Mouse (Mus musculus) fibroblast of lung, adult 2 months (primary cell): Measurements from ENCODE around the gene Kctd17.

ENCODE experiments used
- DNase-seq: peaks from one replicate; pipeline ENCODE4 v3.0.0-alpha.2; 2011; ENCODE audit warnings: low read depth

The Kctd17 gene

GRCm38 (mm10) chr15:78414157-78414556 is 14.2 kb upstream of the Kctd17 start:
- DNase-seq = no peak

DNA sequence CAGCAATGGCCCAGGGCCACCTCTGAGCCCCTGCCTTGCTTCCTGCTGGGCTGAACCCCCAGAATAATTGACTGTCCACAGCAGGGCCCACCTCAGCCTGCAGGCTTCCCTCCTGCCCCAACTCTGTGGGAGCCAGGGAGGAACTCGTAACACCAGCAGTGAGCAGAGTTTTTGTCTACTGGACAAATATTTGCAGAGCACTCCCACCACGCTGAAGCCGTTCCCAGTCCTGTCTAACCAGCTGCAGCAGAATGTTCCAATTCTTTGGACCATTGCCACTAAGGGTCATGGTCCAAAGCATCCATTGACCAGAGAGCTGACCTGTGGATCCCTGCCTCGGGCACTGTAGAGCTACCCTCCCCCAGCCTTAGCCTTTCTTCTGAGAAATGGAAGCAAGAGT is 11.4 kb upstream of the Kctd17 start:
- DNase-seq = no peak

- no peak for DNase-seq
These were observed 8.0 kb upstream of the Kctd17 start for GRCm38 (mm10) chr15:78420395-78420794.

GRCm38 (mm10) chr15:78422046-78422956 is 6.1 kb upstream of the Kctd17 start:
- DNase-seq = no peak

DNA sequence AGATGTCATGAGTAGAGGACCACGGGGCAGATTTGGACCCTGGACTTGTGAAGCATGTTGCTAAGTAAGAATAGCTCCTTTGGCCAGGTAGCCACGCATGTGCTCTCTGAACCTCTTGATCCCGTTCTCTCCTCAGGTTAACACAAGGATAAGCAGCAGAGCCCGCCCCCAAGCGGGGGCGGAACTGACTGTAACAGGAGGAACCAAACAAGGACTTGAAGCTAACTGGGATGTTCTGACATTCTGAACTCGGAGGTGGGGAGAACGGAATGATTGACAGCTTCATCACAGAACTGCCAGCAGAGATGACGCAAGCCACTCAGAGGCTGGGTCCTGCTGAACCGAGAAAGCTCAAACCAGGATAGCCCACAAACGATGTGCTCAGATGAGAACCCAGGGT is 3.9 kb upstream of the Kctd17 start:
- DNase-seq = no peak

- no peak for DNase-seq
These were observed 3.1 kb upstream of the Kctd17 start for GRCm38 (mm10) chr15:78425230-78425629.

DNA sequence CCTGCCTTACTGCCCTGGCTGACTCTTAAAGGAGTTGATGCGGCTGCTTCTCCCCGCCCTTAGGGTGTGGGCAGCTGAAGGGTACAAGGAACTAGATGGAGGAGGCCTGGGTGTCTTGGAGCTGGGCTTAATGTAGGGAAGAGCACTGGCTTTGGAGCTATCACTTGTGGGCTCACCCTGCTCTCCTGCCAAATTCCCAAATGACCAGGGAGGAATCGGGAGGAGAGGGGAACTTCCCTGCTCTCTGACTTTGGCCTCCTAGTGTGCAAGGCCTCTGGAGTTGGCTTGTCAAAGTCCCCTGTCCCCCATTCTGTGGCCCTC is 735 bp downstream of the Kctd17 start:
- DNase-seq = no peak

DNA sequence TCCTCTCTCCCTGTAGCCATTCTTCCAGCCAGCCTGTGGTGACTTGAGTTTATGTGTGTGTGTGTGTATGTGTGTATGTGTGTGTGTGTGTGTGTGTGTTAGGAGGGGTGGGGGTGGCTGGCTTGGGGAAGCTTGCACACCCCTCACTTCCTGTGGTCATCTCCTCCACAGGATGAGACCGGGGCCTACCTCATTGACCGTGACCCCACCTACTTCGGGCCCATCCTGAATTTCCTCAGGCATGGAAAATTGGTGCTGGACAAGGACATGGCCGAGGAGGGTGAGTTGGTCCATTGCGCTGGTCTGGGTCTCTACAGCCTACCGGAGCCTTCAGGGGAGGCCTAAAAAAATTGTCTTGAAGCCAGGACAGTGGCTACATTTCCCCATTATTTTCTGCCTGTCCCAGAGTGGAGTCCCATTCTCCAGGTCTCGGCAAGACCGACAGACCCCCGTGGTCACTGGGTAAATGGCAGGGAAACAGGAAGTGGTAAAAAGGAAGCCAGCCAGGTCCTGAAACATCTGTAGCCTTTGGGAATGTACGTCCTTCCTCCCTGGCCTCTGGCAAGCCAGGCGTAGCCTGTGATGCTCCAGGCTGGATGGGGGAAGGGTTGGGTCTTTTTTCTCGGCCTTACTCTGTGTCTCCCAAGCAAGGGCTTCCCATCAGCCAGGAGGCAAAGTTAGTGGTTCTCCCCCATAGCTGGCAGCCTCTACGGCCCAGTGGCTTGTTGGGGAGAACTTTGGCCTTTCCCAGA is 1.7 kb downstream of the Kctd17 start:
- DNase-seq = no peak

DNA sequence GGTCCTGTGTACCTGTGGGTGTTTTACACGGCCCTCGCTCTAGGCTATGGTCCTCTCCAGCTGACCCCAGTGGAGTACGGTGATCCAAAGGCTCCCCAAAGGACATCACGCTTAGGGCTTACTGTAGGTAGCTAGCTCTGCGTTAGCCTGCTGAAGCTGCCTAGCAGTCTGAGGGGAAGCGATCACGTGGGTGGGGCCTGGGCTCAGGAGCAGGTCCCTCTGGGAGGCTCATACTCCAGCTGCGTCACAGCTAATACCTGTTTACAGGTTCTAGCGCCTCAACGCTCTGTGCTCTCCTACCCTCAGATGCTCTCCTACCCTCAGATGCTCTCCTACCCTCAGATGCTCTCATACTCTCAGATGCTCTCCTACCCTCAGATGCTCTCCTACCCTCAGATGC is 2.5 kb downstream of the Kctd17 start:
- no peak for DNase-seq

DNA sequence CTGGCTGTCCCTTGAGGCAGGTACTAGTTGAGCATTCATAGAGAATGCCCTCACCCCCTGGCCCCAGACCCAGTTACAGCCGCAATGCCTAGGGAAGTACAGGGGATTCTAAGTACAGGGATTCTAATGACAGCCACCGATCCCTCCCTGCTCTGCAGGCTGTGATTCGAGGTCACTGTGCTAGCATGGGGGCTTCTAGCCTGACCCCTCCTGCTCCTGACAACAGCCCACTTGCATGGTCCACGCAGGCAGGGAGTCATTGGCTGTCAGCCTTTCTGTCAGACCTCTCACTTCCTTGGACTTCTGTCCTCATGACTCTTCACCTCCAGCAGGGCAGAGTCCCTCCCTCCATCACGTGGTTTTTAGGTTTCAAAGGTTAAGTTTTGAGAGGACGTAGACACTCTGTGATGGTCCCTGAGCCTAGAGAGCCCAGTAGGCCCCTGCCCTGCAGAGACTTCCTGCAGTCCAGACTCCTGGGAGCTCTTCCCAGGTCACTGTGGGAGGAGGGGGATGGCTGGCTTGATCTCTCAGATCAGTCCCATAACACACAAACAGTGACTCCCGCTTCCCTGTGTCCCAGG is 3.3 kb downstream of the Kctd17 start:
- DNase-seq = no peak

GRCm38 (mm10) chr15:78434896-78435520 is 6.6 kb downstream of the Kctd17 start:
- DNase-seq = no peak

DNA sequence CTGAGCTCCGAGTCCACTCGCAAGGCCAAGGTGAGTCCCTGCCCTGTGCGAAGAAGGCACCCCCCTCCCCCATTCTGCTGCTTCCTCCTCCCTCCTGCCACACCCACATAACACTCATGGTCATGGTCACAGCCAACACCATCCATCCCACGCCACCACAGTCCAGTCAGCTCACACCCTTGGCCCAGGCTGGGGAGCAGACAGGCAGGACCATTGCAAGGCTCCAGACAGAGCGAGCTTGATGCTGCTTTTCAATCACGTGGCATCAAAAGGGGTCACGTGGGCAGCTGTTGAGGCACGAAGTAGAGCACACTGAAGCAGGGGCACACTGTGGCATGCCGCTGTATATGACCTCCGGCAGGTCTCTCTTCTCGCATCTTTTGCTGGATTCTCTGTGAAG is 7.3 kb downstream of the Kctd17 start:
- no peak for DNase-seq

DNA sequence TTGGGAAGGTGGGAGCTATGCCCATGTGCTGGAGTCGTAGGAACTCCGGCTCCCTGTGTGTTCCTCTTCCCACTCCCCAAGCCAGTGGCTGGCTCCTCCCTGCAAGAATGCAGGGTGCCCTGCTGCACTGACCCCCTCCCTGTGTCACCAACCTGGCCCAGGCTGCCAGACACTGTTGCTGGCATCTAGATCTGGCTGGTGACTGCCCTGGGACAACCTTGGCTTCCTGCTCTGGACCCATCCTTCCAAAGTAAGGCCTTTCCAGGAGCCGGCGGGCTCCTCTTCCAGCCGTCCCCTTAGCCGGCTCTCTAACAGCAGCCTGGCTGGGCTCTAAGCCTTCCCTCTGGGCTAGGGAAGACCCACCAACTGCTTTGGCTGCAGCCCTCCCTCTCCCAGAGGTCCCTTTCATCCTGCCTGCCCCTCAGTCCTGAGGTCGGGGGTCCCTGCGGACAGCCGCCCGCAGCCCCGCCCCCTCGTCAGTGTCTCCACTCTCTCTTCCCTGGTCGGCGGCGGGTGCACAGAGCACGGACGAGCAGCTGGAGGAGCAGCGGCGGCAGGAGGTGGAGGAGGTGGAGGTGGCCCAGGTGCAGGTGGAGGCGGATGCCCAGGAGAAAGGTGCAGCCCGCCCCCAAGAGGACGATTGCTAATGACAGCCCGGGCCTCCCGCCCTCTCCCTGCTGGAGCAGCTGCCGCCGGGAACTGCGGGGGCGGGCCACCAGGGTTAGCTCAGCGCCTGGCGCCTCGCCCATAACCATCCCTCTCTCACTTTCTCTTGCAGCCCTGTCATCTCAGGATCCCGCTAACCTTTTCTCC is 8.2 kb downstream of the Kctd17 start:
- DNase-seq = no peak

DNA sequence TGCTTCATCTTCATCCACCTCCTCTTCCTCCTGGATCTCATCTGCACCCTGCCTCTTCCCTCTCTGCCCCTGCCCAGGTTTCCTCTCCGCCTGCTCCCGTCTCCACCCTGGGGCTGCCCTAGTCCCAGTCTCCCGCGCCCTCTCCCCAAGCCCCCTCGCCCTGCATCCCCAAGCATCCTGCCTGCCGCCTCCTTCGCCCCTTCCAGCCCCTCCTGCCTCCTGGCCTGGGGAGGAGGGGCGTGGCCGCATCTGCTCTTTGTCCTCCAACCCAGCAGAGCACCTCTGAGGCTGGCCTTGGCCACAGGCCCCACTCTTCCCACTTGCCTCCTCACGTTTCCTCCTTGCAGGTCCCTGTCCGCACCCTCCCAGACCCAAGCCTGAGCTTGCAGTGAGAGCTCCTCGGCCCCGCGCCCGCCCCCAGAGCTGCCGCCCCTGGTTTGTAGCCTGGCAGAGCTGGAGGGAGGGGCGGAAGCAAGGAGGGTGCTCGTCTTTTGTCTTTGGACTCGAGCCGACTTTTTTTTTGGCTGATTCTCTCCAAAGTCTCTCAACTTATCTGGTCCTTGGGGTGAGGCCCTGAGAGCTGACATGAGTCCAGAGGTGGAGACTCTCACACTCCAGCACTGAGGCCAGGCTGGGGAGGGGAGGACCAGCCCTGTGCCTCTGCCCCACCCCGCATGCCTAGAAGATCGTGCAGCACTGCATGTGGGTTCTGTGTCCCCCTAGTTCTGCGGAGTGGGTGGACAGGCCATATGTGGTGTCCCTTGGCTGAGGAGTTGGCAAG is 9.1 kb downstream of the Kctd17 start:
- no peak for DNase-seq

- DNase-seq = no peak
These were observed 9.6 kb downstream of the Kctd17 start for GRCm38 (mm10) chr15:78438018-78438394.

DNA sequence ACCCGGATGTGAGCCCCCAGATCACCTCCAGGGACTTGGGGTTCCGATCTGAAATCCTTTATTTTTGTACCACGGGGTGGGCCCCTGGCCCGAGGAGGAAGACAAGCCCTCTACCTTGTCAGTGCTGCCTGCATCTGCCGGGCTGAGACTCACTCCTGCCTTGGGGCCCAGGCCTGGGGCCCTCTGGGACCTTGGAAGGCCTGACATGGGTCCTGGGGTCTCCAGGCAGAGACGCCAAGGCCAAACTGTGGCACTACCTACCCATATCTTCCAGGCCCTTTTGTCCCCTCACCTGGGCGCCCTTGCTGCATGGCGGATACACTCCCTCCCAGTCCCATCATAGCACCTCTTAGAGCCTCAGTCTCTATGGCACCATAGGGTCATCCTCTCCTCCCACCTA is 10.1 kb downstream of the Kctd17 start:
- DNase-seq = no peak

- DNase-seq = no peak
These were observed 10.6 kb downstream of the Kctd17 start for GRCm38 (mm10) chr15:78438973-78439372.

DNA sequence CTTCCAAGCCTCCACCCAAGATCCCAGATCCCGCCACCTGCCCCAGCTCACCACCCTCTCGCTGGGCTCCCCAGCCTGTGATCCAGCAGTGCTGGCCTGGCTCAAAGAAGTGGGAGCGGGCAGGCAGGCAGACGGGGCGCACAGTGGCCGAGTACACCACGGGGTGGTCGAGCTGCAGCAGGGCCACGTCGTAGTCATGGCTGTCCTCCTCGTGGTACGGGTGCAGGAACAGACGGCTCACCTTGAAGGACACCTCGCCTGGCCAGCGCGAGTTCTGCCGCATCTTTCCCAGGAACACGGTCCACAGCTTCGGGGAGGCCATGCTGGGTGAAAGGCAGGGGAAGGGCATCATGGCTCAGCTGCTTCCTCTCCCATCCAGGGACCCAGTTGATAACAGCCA is 13.9 kb downstream of the Kctd17 start:
- no peak for DNase-seq

- no peak for DNase-seq
These were observed 15.5 kb downstream of the Kctd17 start for GRCm38 (mm10) chr15:78443857-78444256.

GRCm38 (mm10) chr15:78447121-78447520 is 18.8 kb downstream of the Kctd17 start:
- DNase-seq = no peak
